Mouse (Mus musculus) forebrain, embryonic 12.5 days (tissue): ENCODE data around the gene Tnc. TPM values are rescaled to one million over a fixed set of nuclear protein-coding genes. Genes with fewer than 3 reads are reported as not detected.

Source experiments
- ATAC-seq: fragments of 200-750 bp; cut with Nextera tagmentation; 2 replicates; pipeline ENCODE4 v1.8.0; 2017; ENCODE audit warnings: moderate TSS enrichment; ENCODE audit not compliant: low FRiP score
- H3K27ac ChIP-seq: fragments of 300-500 bp; sonication (generic); 2 replicates; pipeline ENCODE4 v1.5.1; 2016; ENCODE audit warnings: mild to moderate bottlenecking
- H3K27me3 ChIP-seq: fragments of 300-500 bp; sonication (generic); 2 replicates; pipeline ENCODE4 v1.6.1; 2016; ENCODE audit warnings: mild to moderate bottlenecking
- H3K36me3 ChIP-seq: fragments of 300-500 bp; sonication (generic); replicated peaks from 2 replicates; pipeline ENCODE4 v1.6.1; 2016; ENCODE audit warnings: mild to moderate bottlenecking
- H3K4me1 ChIP-seq: fragments of 300-500 bp; sonication (generic); 2 replicates; pipeline ENCODE4 v1.6.1; 2016
- H3K4me2 ChIP-seq: fragments of 300-500 bp; sonication (generic); 2 replicates; pipeline ENCODE4 v1.6.1; 2016; ENCODE audit warnings: mild to moderate bottlenecking, moderate library complexity
- H3K4me3 ChIP-seq: fragments of 300-500 bp; sonication (generic); replicated peaks from 2 replicates; pipeline ENCODE4 v1.5.1; 2016; ENCODE audit warnings: mild to moderate bottlenecking
- H3K9ac ChIP-seq: fragments of 300-500 bp; sonication (generic); 2 replicates; pipeline ENCODE4 v1.6.1; 2016; ENCODE audit warnings: mild to moderate bottlenecking
- H3K9me3 ChIP-seq: fragments of 300-500 bp; sonication (generic); 2 replicates; pipeline ENCODE4 v1.6.1; 2016
- WGBS: fragments of 180-500 bp; shearing (Covaris S2); methylation state at CpG from one replicate; pipeline ENCODE4 v1.1.7; 2016; 5-methylcytosine and 5-hydroxymethylcytosine counted together
- polyA plus RNA-seq: library from polyadenylated mRNA; unstranded; fragments of >200 nt; fragmentation: Nextera tagmentation; extraction: Ambion mirVana; gene quantifications from 2 replicates; pipeline ENCODE4 v1.2.1, GENCODE M21; 2016

Tnc gene
- polyA plus RNA-seq, 1 experiment from 2014 or later = 11.8 TPM

- no peak overlapping the region for H3K4me3 ChIP-seq
- no peak overlapping the region for H3K4me2 ChIP-seq
- no peak overlapping the region for H3K27ac ChIP-seq
- ATAC-seq = no peak
- H3K9me3 ChIP-seq = no peaks in the 10 kb centered on the region
- WGBS = 70% methylated on average over 6 of the region's 6 CpGs
- no peaks in the 10 kb centered on the region for H3K36me3 ChIP-seq
- no peaks in the 10 kb centered on the region for H3K27me3 ChIP-seq
- H3K4me1 ChIP-seq = no peaks in the 10 kb centered on the region
- H3K9ac ChIP-seq = no peak overlapping the region
These were observed 12.0 kb upstream of the Tnc start for GRCm38 (mm10) chr4:64058856-64059231.

- no peak overlapping the region for H3K27ac ChIP-seq
- H3K36me3 ChIP-seq = no peaks in the 10 kb centered on the region
- H3K4me2 ChIP-seq = no peak overlapping the region
- no peaks in the 10 kb centered on the region for H3K4me1 ChIP-seq
- WGBS = 63% methylated on average over 12 of the region's 12 CpGs
- no peak overlapping the region for H3K4me3 ChIP-seq
- H3K9me3 ChIP-seq = no peaks in the 10 kb centered on the region
- ATAC-seq = no peak
- H3K27me3 ChIP-seq = no peaks in the 10 kb centered on the region
- H3K9ac ChIP-seq = no peak overlapping the region
These were observed 11.4 kb upstream of the Tnc start for GRCm38 (mm10) chr4:64058048-64058855.

DNA sequence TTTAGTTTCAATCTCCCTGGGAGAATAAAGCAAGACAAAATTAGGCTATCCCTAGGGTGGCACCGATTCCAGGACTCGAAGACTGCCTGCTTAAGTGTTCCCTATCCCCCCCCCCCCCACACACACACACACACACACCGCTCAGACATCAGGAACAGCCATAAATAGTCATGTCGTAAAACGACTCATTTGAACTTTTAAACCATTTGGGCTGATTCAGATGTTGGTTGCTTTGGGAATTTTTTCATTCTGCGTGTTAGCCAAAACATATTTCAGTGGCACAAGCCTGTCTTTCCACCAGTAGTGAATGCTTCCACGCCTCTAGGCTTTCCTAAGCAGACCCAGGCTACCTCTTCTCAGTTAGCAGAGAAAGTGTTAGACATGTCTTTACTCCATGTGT, 1.4 kb upstream of the Tnc start:
- H3K9ac ChIP-seq = no peak overlapping the region
- WGBS = 83% methylated on average over 7 of the region's 7 CpGs
- no peak overlapping the region for H3K4me2 ChIP-seq
- peaks cover 13% of the 10 kb centered on the region; the same call in 1 of the 2 replicates for H3K4me1 ChIP-seq
- H3K27ac ChIP-seq = no peak overlapping the region
- H3K27me3 ChIP-seq = peaks cover 17% of the 10 kb centered on the region
- no peaks in the 10 kb centered on the region for H3K9me3 ChIP-seq
- no peaks in the 10 kb centered on the region for H3K36me3 ChIP-seq
- no peak for ATAC-seq
- H3K4me3 ChIP-seq = no peak overlapping the region

- ATAC-seq = no peak
- Histone ChIP-seq H3K9ac (no peak overlapping the region), H3K4me3 (no peak overlapping the region), H3K4me1 (peaks cover 13% of the 10 kb centered on the region; the same call in 1 of the 2 replicates), H3K9me3 (no peaks in the 10 kb centered on the region), H3K27me3 (peaks cover 17% of the 10 kb centered on the region), H3K36me3 (no peaks in the 10 kb centered on the region), H3K4me2 (no peak overlapping the region), H3K27ac (no peak overlapping the region)
- 85% methylated on average over 4 of the region's 4 CpGs for WGBS
These were observed 2.9 kb downstream of the Tnc start for GRCm38 (mm10) chr4:64043893-64044292.

GRCm38 (mm10) chr4:64043371-64043770, 3.4 kb downstream of the Tnc start:
- peaks cover 17% of the 10 kb centered on the region for H3K27me3 ChIP-seq
- H3K4me3 ChIP-seq = no peak overlapping the region
- no peaks in the 10 kb centered on the region for H3K9me3 ChIP-seq
- H3K4me1 ChIP-seq = peaks cover 13% of the 10 kb centered on the region; the same call in 1 of the 2 replicates
- no peak overlapping the region for H3K4me2 ChIP-seq
- no peak overlapping the region for H3K9ac ChIP-seq
- WGBS = 80% methylated on average over 6 of the region's 6 CpGs
- H3K27ac ChIP-seq = no peak overlapping the region
- no peaks in the 10 kb centered on the region for H3K36me3 ChIP-seq
- no peak for ATAC-seq

- Histone ChIP-seq H3K4me1 (no peaks in the 10 kb centered on the region), H3K9ac (no peak overlapping the region), H3K9me3 (no peaks in the 10 kb centered on the region), H3K4me2 (no peak overlapping the region), H3K36me3 (no peaks in the 10 kb centered on the region), H3K4me3 (no peak overlapping the region), H3K27me3 (no peaks in the 10 kb centered on the region), H3K27ac (no peak overlapping the region)
- ATAC-seq = no peak
- WGBS = 77% methylated on average over 2 of the region's 2 CpGs
These were observed 7.7 kb downstream of the Tnc start for GRCm38 (mm10) chr4:64039091-64039490.

DNA sequence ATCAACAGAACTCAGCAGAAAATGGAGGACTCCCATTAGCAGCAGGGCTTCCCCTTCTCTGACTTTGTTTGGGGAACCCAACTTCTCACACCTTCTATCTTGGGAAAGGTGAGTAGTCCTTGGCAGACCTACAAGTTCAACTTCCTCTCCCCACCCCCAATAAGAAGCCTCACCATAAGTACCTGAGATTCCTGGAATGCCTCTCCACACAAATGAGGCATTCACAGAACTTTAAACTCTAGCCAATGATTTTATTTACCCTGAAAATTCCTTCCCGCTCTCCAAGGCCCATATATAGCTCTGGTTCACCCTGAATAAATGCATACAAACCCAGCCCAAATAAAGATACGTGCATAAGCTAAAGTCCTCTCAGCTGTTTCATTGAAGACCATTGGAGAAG, 9.3 kb downstream of the Tnc start:
- H3K27ac ChIP-seq = no peak overlapping the region
- H3K4me3 ChIP-seq = no peak overlapping the region
- ATAC-seq = no peak
- no peak overlapping the region for H3K9ac ChIP-seq
- H3K4me2 ChIP-seq = no peak overlapping the region
- H3K27me3 ChIP-seq = no peaks in the 10 kb centered on the region
- 94% methylated on average over 2 of the region's 2 CpGs for WGBS
- no peaks in the 10 kb centered on the region for H3K36me3 ChIP-seq
- H3K9me3 ChIP-seq = no peaks in the 10 kb centered on the region
- no peaks in the 10 kb centered on the region for H3K4me1 ChIP-seq

DNA sequence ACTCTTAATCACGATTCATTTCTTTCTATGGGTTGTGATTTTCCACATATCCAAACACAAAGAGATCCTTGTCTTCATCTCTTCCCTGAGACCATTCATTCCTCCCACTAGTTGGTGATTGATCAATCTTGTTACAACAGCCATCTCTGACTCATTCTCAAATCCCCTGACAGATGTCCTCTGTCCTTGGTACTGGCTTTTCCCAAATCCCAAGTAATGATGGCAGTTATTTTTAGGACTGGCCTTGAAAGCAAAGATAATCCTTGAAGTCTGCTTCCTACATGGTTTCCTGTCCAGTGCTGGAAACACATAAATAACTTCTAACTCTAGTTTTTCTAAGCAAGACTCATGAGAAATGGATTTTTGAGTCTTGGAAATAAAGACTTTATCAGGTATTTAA, 12.1 kb downstream of the Tnc start:
- Histone ChIP-seq H3K27ac (no peak overlapping the region), H3K4me3 (no peak overlapping the region), H3K9me3 (no peaks in the 10 kb centered on the region), H3K27me3 (no peaks in the 10 kb centered on the region), H3K36me3 (no peaks in the 10 kb centered on the region), H3K4me2 (no peak overlapping the region), H3K9ac (no peak overlapping the region), H3K4me1 (no peaks in the 10 kb centered on the region)
- ATAC-seq = no peak
- 93% methylated on average over 1 of the region's 1 CpGs for WGBS

DNA sequence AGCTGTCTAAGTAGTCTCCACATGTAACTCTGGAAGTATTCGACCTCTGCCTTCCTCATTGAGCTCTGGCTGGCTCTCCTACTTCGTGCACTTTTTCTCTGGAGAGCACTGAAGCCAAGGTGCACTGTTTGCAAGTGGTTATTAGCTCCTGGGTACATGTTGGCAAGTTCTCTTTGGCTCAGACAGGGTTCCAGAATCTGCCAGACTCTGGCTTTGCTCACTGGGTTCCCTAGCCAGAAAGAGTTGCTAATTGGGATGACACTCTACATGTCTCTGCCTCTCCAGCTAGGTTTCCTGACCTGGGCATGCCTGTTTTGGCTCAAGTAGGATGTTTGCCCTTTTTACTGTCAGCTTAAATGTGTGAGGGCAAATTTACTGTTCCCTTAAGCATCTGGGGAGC, 13.6 kb downstream of the Tnc start:
- H3K27me3 ChIP-seq = no peaks in the 10 kb centered on the region
- 69% methylated on average over 2 of the region's 2 CpGs for WGBS

GRCm38 (mm10) chr4:64029486-64029885, 17.3 kb downstream of the Tnc start:
- WGBS = 65% methylated on average over 1 of the region's 1 CpGs
- Histone ChIP-seq H3K4me3 (no peak overlapping the region), H3K27me3 (no peaks in the 10 kb centered on the region), H3K4me1 (no peaks in the 10 kb centered on the region), H3K9me3 (no peaks in the 10 kb centered on the region), H3K9ac (no peak overlapping the region), H3K27ac (no peak overlapping the region), H3K4me2 (no peak overlapping the region), H3K36me3 (no peaks in the 10 kb centered on the region)
- ATAC-seq = no peak

More for the DNA sequence above, 13.6 kb downstream of the Tnc start:
- Histone ChIP-seq H3K4me3 (no peak overlapping the region), H3K27ac (no peak overlapping the region), H3K4me1 (no peaks in the 10 kb centered on the region), H3K9me3 (no peaks in the 10 kb centered on the region), H3K4me2 (no peak overlapping the region), H3K9ac (no peak overlapping the region), H3K36me3 (no peaks in the 10 kb centered on the region)
- no peak for ATAC-seq

- H3K27me3 ChIP-seq = no peaks in the 10 kb centered on the region
- no peaks in the 10 kb centered on the region for H3K9me3 ChIP-seq
- ATAC-seq = no peak
- no peaks in the 10 kb centered on the region for H3K36me3 ChIP-seq
- 78% methylated on average over 6 of the region's 6 CpGs for WGBS
- no peak overlapping the region for H3K9ac ChIP-seq
- H3K27ac ChIP-seq = no peak overlapping the region
- H3K4me3 ChIP-seq = no peak overlapping the region
- H3K4me2 ChIP-seq = no peak overlapping the region
- H3K4me1 ChIP-seq = no peaks in the 10 kb centered on the region
These were observed 21.2 kb downstream of the Tnc start for GRCm38 (mm10) chr4:64025591-64025990.

- no peak overlapping the region for H3K27ac ChIP-seq
- WGBS = 59% methylated on average over 4 of the region's 4 CpGs
- no peak for ATAC-seq
These were observed 22.6 kb downstream of the Tnc start for GRCm38 (mm10) chr4:64024041-64024779.

More at GRCm38 (mm10) chr4:64024041-64024779, 22.6 kb downstream of the Tnc start:
- no peaks in the 10 kb centered on the region for H3K4me1 ChIP-seq
- H3K4me3 ChIP-seq = no peak overlapping the region
- H3K27me3 ChIP-seq = no peaks in the 10 kb centered on the region
- H3K9me3 ChIP-seq = no peaks in the 10 kb centered on the region
- no peak overlapping the region for H3K4me2 ChIP-seq
- no peak overlapping the region for H3K9ac ChIP-seq
- H3K36me3 ChIP-seq = no peaks in the 10 kb centered on the region
